Mouse (Mus musculus) MN1 (cell line): Measurements from ENCODE around the gene Ubtd2.

Experiments
- DNase-seq: peaks from one replicate; pipeline ENCODE4 v3.0.0-alpha.2; 2016; ENCODE audit warnings: low spot score

Gene Ubtd2

DNA sequence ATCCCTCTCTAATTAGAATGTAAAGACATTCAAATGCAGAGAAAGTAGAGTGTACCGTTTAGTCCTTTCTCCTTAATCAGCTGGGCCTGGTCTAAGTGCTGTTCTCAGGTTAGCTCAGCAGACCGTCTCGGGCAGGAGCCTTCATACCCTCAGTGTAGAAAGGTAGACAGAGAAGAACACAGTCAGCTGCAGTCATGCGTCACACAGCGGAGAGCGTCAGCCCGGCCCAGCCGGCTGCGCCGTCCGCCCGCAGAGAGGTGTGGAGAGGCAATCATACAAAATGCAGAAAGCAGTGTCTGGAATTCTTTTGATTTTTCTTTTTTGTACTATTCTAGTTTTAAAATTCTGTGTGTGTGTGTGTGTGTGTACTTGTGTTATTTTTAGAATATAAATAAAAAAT is 90.4 kb downstream of the Ubtd2 start:
- DNase-seq = no peak

DNA sequence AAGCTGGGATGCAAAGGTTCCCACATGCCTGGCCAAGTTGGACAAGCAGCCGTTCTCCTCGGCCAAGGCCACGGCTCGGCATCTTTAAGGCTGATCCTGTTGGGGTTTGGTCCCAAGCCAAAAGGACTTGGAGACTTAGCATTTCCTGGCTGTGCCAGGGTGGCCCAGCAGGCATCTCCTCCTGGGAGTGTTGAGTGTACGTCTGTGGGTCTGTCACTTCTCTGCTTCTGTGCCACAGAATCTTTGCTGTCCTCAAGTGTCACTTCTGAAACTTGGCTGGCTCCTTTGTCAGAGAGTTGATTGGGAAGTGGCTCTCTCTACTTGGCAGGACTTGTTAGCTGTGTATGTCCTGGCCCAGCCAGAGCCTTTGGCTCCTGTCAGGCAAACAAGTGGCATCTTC is 91.3 kb downstream of the Ubtd2 start:
- DNase-seq = no peak

DNA sequence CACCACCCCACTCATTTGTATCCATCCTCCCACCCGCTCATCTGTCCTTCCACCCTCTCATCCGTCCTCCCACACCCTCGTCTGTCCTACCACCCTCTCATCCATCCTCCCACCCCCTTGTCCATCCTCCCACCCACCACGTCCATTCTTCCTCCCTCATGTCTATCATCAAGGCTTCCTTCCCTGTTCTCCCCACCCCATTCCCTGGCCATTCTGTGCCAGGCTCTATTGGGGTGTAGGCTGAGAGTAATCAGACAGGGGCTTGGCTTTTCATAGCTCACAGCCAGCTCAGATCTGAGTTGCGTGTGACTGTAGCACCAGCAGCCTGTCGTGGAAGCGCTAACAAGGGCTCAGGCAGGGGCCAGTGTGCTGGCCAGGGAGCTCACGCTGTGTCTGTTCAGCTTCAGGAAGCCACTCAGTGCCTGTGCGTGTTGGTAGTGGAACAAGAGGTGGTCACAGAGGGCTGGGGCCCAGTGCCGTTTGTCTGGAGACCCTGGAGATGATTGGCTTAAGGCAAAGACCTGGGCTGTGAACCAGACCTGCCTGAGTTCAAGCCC is 92.3 kb downstream of the Ubtd2 start:
- DNase-seq = no peak

DNA sequence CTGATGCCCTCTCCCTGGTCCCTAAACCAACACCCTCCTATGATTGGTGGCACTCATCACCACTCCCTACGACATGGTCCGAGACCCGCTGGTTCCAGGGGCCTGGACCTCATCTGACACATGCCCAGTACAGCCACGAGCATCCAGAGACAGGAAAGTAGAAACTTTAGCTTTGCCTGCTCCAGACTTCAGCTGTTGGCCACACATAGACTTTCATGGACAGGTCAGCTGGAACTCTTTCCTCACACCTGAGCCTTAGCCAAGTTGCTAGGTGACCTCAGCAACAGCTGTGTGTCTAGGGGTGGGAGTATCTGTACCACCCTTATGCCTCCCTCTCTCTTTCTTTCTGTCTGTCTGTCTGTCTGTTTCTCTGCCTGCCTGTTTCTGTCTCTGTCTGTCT is 93.1 kb downstream of the Ubtd2 start:
- no peak for DNase-seq

DNA sequence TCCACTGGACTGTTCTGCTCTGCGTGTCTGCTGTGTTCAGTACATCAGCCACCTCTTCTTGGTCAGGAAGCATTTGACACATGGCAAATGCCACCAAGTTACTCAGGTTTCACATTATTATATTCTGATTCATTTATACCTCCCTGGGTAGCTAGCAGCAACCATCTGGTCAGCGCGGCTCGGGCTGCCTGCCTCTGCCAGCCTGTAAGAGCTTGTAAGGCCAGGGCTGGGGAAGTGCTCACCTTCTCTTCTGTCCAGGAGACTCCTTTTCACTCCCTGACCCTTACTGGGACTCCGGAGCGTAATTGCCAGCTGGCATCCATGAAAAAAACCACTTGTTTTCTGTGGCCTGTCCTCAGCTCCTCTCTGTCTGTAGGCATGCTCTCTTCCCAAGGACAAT is 94.1 kb downstream of the Ubtd2 start:
- no peak for DNase-seq

DNA sequence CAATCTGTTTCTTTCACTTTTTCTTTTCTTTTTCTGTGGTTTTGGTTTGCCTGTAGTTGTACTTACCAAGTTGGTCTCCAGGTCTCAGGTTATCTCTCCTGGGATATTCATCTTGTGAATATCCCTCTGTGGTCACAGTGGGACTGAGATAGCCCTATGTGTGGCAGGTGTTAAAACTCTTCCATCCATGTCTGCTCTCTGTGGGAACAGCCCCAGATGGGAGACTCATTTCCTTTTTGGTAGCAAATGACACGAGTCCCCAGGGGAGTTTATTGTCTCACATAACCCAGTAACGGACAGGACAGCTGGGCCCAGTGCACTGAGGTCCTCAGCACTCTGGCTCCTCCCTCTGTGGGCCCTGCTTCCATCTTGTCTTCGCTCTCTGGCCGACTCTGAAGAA is 94.9 kb downstream of the Ubtd2 start:
- DNase-seq = no peak

DNA sequence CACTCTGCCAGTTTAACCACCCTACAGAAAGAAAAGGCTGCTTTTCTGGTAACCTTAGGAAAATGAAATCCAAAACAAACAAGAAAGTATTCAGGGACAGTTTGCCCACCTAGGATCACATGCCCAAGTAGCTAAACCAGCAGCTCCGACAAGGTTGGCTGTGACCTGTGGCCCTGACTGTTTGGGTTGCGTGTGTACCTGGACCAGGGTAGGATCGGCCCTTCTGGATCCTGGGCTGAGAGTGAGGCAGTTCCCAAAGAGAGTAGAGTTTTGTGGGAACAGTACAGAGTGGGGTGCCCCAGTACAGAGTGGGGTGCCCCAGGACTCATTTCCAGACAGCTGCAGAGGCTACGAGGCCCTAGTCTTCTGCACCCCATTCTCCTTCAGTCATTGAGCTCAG is 95.9 kb downstream of the Ubtd2 start:
- no peak for DNase-seq

DNA sequence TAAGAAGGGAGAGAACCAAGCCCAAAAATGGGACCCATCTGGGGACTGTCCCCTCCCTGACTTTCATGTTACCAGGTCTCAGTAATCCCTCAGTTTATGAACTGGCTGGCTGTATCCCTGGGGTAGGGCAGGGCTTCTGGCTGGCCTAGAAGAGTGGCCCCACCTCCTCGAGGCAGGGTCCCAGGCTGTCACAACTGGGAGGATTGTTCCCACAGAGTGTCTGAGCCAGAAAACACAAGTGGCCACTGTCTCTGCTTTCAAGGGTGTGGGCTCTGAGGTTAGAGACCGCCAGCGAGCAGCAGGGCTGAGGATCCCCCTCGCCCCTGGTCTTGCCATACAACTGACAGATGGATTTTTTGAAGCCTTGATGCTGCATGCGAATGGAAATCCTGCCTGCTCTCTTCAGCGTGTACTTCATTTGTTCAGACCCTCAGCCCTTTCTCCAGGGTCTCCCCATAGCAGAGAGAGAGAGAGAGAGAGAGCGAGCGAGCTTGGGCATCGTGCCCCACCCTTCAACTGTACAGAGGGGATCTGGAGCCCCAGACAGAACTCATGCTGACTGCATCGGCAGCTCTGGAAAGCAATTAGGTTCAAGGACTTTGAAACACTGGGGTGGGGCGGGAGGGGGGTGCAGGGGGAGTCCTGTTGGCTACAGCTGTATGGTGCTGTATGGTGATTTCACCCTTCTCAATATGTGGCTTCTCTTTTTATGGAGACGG is 96.6 kb downstream of the Ubtd2 start:
- DNase-seq = no peak

DNA sequence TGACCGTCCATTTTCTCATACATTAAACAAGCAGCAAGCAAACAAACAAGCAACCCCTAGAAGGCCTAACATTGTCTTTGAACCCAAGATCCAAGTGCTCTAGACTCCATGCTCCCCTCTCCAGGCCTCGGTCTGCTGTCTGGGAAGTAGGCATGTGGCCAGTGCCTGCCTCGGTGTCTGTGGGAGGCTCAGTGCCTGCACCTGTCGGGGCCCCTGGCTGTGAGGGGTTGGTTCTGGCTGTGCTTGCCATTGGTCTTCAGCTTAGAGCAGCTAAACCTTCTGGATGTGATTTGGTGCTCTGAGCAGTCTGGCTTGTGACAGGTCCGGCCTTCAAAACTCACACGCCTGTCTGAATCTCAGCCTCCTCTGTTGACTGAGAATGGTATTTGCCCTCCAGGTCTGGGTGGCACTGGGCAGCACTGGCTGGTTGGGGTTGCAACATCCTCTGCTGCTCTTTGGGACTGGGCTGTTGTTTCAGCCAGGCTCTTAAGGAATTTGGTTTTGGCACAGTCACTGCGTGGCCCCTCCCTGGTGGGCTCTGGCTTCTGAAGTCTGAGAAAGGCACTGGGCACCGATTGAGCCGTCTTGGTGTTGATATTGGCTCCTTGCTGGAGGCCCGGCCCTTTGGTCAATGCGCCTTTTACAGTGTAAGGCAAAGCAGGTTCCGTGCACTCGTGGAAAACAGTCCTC is 97.4 kb downstream of the Ubtd2 start:
- no peak for DNase-seq

DNA sequence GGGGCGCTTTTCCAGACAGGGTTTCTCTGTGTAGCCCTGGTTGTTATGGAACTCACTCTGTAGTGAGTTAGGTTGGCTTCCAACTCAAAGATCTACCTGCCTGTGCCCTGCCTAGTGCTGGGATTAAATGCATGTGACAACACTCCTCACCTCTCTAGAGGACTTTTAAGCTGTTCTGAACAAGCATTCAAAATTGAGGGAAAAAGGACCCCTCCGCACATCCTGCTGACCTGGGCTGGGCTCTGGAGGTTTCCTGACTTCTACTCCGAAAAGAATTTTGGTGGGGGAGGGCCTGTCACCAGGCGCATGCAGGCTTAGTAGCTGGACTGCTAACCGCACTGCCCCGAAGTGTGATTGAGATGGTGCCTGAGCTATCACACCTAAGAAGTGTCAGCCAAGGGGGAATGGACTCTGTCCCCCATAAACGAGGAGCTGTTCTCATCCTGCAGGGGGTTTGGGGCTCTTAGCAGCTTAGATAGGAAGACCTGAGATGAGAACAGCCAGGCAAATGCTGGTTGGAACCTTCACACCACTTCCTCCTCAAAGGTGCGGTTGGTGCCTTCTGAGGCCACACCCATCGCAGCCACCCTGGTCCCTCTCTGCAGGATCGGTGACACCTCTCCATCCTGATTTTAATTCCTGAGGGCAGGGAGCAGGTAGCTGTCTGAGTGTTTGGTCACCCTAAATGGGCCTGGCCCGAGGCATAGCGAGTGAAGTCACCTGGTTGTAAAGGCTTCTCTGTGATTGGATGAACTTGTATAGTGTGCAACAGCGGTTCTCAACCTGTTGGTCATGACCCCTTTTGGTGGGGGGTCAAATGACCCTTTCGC is 98.4 kb downstream of the Ubtd2 start:
- DNase-seq = no peak

DNA sequence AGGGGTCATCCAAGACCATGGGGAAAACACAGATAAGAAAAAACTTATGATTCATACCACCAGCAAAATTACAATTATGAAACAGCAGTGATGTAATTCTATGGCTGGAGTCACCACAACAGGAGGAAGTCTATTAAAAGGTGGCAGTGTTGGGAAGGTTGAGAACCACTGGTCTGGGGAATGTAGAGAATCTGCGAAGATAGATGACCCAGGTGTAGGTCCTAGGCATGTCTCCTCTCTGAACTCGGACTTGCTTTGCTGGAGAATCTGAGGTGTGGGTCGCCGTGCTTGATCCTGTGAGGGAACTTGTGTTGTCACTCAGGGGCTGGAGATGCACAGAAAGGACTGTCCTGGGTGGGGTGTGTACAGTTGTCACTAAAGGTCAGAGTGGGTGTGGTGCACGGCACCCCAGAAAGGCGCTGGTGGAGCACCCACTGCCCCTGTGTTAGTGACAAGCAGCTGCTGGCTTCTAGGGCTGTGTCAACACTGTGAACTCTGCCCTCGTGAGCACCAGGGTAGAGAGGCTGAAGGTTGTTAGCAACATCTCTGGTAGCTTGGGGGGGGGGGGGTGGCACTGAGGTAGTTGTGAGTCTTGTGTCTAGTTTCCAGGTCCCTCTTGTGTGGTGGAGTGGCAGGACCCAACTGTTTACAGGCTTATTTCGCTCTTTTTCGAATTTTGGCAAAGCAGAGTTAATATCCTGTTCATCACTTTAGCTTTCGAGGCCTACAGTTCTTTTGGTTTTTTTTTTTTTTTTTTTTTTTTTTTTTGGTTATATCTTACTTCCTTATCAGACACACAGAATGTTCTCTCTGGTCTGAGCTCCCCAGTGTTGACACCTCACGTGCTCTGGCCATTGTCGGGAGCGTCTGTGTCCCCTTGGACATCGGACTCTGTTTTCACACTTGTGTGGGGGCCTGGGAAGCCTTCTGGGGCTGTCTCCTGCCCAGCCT is 99.2 kb downstream of the Ubtd2 start:
- DNase-seq = no peak

DNA sequence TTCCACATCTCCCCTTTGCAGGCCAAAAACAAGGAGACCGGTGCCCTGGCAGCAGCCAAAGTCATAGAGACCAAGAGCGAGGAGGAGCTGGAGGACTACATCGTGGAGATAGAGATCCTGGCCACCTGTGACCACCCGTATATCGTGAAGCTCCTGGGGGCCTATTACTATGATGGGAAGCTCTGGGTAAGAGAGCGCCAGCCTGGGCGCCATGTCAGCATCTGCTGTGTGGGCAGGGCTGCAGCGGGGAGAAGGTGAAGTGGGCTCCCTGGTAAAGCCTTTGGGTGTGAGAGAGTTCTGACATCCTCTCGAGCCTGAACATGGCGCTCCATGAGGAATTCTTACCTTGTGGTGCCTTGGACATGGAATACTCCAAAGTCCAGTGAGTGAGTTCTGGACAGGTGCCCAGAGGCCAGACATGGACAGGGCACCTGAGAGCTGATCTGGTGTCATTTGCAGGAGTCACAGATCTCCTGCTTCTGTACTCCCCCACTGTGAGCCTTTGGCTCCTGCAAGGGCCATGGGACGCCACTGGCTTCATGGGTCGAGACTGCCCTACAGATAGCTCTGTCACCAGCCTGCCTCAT is 100.0 kb downstream of the Ubtd2 start:
- DNase-seq = no peak

DNA sequence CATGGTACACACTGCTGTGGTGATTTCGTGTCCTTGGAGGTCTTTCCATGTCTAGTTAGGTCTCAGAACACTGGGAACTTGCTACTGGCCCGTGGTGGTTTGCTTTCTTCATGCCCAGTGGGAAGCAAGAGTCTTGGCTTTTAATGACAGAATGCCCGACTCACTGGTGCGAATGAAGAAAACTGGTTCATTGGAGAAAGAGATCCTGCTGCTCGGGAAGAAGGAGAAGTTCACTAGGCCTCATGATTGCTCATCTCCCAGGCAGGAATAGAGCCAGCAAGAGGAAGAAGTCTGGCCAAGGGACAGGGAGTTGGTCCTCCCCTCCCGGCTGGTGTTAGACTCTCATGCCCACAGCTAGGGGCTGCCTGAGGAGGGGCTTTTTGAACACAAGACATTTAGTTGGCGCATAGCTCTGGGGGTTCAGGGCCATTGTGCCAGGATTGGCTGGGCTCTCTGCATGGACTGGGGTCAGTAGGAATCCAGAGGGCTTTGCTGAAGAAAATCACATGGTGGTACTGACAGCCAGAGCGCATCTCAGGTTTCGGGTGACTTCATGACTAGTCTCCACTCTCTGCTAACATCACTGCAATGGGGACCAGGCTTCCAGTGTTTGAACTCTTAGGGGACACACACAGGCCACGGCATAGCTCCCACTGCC is 101.3 kb downstream of the Ubtd2 start:
- no peak for DNase-seq

DNA sequence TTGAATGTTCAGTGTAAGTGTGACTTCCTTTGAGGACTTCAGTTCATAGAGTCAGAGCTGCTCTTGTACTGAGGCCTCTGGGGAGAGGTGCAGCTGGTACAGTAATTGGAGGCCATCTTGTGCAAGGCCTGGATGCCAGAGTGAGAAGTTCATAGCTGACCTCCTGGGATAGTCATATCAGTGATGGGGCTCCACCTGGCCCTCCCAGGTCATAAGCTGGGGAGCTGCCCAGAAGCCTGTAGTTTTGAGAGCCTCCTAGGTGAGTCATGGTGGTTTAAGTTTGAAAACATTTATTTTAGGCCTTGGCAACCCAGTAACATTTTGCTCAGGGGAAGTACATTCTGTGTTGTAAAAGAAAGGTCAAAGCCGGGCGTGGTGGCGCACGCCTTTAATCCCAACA is 102.9 kb downstream of the Ubtd2 start:
- DNase-seq = no peak

DNA sequence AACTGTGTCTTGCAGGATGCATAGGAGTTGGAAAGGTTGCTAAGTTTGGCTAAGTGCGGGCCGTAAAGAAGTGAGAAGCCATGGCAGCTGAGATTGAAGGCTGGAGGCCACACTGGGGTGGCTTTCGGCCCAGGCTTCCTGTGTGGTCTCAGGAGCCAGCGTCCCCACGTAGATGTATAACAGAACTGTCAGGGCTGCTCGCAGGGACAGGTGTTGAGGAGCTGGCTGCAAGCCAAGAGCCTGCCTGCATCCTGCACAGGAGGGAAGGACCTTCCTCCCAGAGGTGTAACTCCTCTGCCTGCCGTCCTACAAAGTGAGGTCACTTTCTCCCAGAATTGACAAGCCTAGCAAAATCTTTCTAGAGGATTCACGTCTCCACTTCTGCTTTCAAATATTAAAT is 103.5 kb downstream of the Ubtd2 start:
- DNase-seq = no peak

DNA sequence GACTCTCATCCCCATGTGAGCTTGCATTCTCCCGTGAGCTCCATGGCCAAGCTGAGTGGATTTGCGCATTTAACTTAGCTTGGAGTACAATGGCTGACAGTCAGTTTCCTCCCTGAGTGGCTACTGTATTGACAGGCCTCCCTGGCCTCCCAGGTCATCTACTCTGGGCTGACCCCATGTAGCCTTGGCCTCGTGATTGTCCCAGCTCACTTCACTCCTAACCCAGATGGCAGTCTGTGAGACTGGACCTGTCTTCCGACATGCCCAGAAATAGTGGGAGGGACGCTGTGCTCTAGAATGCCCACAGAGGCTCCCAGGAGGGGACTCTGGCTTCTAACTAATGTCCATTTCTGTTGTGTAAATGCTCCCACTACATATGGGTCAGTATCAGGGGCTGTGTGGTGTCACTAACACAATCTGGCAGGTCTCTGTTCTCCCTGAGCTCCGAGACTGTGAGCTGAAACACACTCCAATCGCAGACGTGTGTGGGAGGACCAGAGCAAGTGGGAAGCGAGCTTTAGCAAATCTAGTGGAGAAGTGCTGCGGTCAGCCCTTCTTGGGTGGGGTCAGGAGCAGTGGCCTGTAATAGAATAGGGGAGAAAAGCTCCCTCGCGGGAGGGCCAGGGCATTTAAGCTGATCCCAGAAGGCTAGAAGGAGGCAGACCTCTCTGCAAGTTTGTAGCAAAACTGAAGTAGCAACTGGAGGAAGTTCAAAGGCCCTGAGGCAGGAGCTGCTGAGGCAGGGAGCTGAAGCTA is 105.0 kb downstream of the Ubtd2 start:
- DNase-seq = no peak

DNA sequence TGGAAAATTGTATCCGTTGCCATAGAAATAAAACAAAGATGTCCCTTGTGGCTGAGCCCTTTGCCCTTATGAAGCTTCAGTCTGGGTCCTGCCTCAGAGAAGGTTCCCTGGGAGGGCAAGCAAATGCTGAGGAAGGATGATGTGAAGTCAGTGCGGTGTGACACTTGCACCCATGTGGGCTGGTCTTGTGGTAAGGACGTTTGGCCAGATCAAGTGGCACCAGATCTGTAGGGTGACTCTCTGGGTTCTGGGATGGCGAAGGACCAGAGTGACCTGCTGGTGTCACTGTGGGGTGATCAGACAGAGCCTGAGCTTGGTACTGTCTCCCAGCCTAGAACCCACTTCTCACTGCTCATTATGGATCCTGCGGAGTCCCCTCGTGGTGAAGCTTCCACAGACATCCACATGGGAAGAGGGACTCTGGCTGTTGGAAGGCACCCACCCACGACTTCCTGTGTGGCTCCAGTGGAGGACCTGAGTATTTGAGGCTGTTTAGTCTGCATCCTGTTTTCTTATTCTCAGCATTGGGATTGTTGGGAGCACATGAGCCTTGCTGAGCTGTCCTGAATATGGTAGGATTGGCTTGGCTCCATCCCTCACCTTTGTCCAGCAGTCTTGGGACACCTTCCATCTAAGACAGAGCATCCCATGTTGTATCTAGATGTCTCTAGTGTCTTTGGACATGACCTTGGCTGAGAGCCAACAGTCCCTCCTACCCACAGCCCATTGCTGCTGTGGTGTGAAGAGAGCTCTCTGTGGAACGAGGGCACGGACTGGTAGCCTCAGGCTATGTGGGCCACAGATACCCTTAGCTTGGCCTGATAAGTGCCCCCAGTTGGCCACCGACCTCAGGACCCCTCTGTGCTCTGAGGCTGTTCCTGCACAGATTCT is 106.5 kb downstream of the Ubtd2 start:
- DNase-seq = no peak

DNA sequence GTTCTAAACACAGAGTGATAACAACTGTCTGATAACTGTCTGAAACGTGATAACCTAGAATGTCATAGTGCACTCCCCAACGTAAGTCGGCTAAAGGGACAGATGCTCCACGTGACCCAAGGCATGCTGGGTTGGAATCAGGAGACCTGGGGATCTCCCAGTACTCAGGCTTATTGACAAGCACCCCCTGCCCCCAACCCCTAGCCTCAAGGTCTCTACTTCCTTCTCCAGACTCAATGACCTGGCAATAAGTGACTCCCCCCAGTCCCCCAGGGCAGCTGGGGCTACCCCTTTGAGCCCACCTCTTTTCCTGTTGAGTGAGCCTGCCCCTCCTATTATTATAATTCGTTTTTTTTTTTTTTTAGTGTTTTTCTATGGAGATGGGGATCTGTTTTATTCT is 107.5 kb downstream of the Ubtd2 start:
- no peak for DNase-seq

DNA sequence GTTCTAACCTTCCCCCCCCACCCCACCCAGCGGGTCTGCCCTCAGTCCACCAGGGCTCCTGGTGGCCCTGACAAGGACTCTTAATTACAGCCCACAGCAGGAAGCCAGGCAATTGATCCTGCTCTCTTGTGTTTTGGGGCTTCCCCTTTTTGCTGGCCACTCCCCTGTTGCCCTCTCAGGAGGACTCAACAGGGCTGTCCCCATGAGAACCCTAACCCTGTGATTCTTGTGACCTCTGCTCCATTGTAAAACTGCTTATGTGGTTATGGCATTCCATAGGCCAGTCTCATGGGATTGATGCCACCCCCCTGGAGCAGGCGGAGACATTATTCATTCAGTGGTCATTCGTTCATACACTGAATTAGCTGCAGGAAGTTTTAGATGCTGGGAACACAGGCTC is 108.5 kb downstream of the Ubtd2 start:
- DNase-seq = no peak
